Mouse (Mus musculus) hindbrain, embryonic 14.5 days (tissue): ENCODE results near the gene Mif. TPM values are rescaled to one million over a fixed set of nuclear protein-coding genes. Genes with fewer than 3 reads are reported as not detected.

Experiments used
- ATAC-seq: fragments of 200-750 bp; cut with Nextera tagmentation; 2 replicates; pipeline ENCODE4 v1.8.0; 2017; ENCODE audit warnings: moderate number of reproducible peaks, mild to moderate bottlenecking, moderate TSS enrichment, moderate library complexity; ENCODE audit not compliant: low FRiP score
- DNase-seq: peaks from one replicate; pipeline ENCODE4 v3.0.0-alpha.2; 2015; ENCODE audit warnings: low spot score
- H3K27ac ChIP-seq: fragments of 300-500 bp; sonication (generic); 2 replicates; pipeline ENCODE4 v1.5.1; 2014; ENCODE audit warnings: mild to moderate bottlenecking, moderate library complexity
- H3K27me3 ChIP-seq: fragments of 300-500 bp; sonication (generic); 2 replicates; pipeline ENCODE4 v1.6.1; 2014; ENCODE audit warnings: mild to moderate bottlenecking, low read length, mixed read lengths; ENCODE audit not compliant: control insufficient read depth, insufficient read depth
- H3K36me3 ChIP-seq: fragments of 300-500 bp; sonication (generic); replicated peaks from 2 replicates; pipeline ENCODE4 v1.6.1; 2014; ENCODE audit not compliant: control insufficient read depth, insufficient read depth
- H3K4me1 ChIP-seq: fragments of 300-500 bp; sonication (generic); replicated peaks from 2 replicates; pipeline ENCODE4 v1.6.1; 2014; ENCODE audit warnings: antibody characterized with exemption, low read length, mixed read lengths; ENCODE audit not compliant: control insufficient read depth, insufficient read depth
- H3K4me2 ChIP-seq: fragments of 300-500 bp; sonication (generic); replicated peaks from 2 replicates; pipeline ENCODE4 v1.6.1; 2014; ENCODE audit warnings: mild to moderate bottlenecking, moderate library complexity
- H3K4me3 ChIP-seq: fragments of 300-500 bp; sonication (generic); replicated peaks from 2 replicates; pipeline ENCODE4 v1.5.1; 2014; ENCODE audit warnings: mild to moderate bottlenecking, low read length
- H3K9ac ChIP-seq: fragments of 300-500 bp; sonication (generic); 2 replicates; pipeline ENCODE4 v1.6.1; 2014
- H3K9me3 ChIP-seq: fragments of 300-500 bp; sonication (generic); 2 replicates; pipeline ENCODE4 v1.6.1; 2016; ENCODE audit warnings: low read length; ENCODE audit not compliant: control insufficient read depth
- WGBS: fragments of 180-500 bp; shearing (Covaris S2); extraction: QIAGEN DNeasy Blood & Tissue Kit; methylation state at CpG from one replicate; pipeline ENCODE4 v1.1.7; 2014; 5-methylcytosine and 5-hydroxymethylcytosine counted together
- polyA plus RNA-seq: library from polyadenylated mRNA; unstranded; fragments of >200 nt; fragmentation: Nextera tagmentation; extraction: Ambion mirVana; gene quantifications from 2 replicates; pipeline ENCODE4 v1.2.1, GENCODE M21; 2014

Mif gene
- polyA plus RNA-seq, 1 experiment from 2014 or later, result 1,896 TPM

DNA sequence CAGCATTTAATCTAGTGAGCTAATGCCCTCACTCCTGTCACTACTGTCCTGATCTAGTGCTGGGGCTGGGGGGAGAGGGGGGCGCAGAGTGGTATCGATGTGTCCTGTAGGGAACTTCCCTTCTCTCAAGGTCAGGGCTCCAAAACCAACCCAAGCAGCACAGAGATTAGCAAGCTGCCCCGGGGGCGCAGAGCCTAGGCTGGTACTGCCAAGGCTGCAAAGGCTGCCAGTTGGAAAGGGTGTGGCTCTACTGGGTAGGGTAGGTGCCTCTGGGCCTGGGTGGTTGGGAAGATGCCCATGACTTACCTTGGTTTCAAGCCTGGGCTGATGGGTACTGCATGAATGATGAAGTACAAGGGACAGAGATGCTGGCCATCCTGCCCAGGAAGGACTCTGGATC lies 2.4 kb downstream of the Mif start:
- H3K9ac ChIP-seq, result no peak overlapping the region

DNA sequence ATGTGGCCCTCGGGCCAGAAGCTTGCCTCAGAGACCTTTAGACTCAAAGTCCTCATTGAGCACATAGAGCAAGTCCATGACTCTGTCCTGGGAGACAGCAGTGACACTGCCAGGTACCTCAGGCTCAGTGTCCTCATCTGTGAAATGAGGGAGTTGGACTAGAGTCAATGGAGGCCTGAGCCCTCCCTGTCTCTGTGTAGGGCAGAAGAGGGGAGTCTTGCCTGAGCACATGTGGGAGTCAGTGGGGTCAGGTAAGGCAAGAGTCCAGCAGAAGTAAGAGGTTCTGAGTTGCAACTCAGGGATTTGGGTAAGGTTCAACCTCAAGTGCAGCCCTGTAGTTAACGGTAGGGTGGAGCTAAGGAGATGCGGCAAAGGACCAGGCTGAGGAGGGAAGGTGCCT lies 3.1 kb downstream of the Mif start:
- Histone ChIP-seq H3K4me2 (no peak overlapping the region), H3K9ac (no peak overlapping the region), H3K27ac (no peak overlapping the region), H3K4me1 (peaks cover 21% of the 10 kb centered on the region), H3K4me3 (no peak overlapping the region), H3K27me3 (no peaks in the 10 kb centered on the region), H3K36me3 (peaks cover 16% of the 10 kb centered on the region), H3K9me3 (no peaks in the 10 kb centered on the region)
- ATAC-seq, result no peak
- 89% methylated on average over 3 of the region's 3 CpGs for WGBS
- DNase-seq, result no peak

More for the DNA sequence above, 2.4 kb downstream of the Mif start:
- Histone ChIP-seq H3K4me3 (no peak overlapping the region), H3K9me3 (no peaks in the 10 kb centered on the region), H3K27me3 (no peaks in the 10 kb centered on the region), H3K4me1 (peaks cover 21% of the 10 kb centered on the region), H3K4me2 (no peak overlapping the region), H3K36me3 (peaks cover 16% of the 10 kb centered on the region), H3K27ac (no peak overlapping the region)
- ATAC-seq (no peak), DNase-seq (no peak)
- 97% methylated on average over 4 of the region's 4 CpGs for WGBS

DNA sequence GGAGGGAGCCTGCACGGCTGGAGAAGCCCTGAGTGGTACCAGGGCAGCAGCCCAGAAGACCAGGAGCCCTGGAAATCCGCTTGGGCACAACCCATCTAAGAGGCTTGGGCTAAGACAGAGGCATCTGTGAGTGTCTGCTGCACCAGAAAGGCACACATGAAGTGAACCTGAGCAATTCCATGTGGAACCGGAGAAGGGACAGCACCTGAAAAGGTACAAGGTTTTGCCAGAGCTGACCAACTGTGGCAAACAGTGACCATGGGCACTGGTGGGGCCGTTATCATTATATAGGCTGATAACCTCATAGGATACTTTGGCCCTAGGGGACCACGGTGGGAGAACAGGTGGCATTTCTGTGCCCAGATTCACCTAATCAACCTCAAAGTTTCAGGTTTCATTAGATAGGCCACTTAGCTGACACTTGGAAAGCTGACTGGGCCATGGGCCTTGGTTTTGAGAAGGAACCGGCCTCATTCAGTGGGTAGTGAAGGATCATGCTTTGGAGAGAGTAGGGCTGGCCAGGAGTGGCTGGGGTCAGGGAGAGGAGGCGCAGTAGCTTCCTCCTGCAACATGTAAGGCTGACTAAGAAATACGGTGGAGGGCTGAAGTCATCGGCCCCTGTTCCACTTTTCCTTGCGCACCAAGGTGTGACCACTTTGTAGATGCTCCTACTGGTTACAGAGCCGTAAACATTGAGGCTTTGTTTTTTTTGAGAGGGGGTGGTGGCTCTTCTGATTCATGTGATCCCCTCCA lies 3.7 kb downstream of the Mif start:
- Histone ChIP-seq H3K36me3 (peaks cover 16% of the 10 kb centered on the region), H3K9me3 (no peaks in the 10 kb centered on the region), H3K9ac (no peak overlapping the region), H3K4me3 (no peak overlapping the region), H3K4me2 (no peak overlapping the region), H3K27ac (no peak overlapping the region), H3K4me1 (peaks cover 27% of the 10 kb centered on the region), H3K27me3 (no peaks in the 10 kb centered on the region)
- no peak for DNase-seq
- WGBS, result 87% methylated on average over 11 of the region's 11 CpGs
- no peak for ATAC-seq

DNA sequence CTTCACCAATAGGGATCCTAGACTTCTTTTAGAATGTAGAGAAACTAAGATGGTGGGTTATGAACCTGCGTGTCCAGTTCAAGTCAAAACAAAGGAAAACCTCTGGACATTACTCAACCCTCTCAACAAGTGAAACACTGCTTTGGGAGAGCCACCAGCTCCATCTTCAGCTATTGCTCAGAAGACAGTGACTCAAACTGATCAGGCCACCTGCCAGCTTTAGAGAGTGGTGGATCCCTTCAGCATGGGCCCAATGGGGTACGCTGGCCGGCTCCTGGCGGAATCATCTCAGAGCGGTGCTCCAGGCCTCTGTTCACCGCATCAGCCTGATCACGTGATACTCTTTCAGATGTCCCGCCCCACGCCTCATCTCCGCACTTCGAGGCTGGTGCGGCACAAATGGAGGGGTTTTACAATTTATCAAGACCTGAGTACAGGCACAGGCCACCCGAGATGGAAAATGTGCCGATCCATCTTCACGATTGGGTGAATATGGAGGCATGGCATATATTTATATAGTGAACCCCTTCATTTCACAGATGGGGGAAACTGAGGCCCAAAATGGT lies 4.5 kb downstream of the Mif start:
- Histone ChIP-seq H3K27ac (no peak overlapping the region), H3K4me3 (no peak overlapping the region), H3K27me3 (no peaks in the 10 kb centered on the region), H3K4me2 (no peak overlapping the region), H3K9me3 (no peaks in the 10 kb centered on the region), H3K4me1 (peaks cover 25% of the 10 kb centered on the region), H3K9ac (no peak overlapping the region), H3K36me3 (peaks cover 16% of the 10 kb centered on the region)
- no peak for ATAC-seq
- 87% methylated on average over 15 of the region's 15 CpGs for WGBS
- DNase-seq, result no peak

DNA sequence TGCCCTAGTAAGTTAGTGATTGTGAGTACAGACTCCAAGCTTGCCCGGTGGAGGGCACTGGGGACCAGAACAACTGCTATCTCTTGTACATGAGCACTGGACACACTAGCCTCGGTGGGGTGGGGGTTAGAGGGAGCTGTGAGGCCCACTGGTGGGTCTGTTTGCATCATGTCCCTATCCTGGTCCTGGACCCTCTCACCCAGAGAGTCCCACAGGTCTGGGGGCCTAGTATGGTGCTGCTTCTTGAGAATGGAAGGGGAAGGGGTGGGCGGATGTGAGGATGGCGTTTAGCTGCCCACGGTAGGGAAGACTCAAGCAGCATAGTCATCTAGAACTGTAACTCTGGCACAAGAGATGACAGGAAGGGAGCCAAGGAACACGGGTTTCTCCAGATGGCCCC lies 5.2 kb downstream of the Mif start:
- no peak for DNase-seq
- Histone ChIP-seq H3K27me3 (no peaks in the 10 kb centered on the region), H3K4me1 (peaks cover 24% of the 10 kb centered on the region), H3K4me2 (no peak overlapping the region), H3K36me3 (peaks cover 16% of the 10 kb centered on the region), H3K9me3 (no peaks in the 10 kb centered on the region), H3K9ac (no peak overlapping the region), H3K4me3 (no peak overlapping the region), H3K27ac (no peak overlapping the region)
- no peak for ATAC-seq
- 88% methylated on average over 6 of the region's 6 CpGs for WGBS

DNA sequence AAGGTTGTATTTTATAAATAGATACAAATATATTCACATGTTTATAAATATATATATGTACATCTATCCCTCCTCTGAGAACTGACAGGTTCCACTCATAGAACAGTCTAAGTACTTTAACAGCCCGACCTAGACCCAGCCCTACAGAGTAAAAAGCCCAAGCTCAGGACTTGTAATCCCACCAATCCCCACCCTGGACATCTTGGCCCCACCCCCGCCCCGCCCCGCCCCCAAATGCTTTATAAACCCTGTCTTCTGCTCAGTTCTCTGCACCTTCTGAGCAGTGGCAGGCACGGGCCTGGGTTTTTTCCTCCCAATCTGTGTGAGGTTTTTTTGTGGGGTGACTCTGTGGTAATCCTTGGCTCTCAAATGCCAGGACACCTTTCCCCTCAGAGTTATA lies 5.9 kb downstream of the Mif start:
- no peak for DNase-seq
- WGBS, result 51% methylated on average over 5 of the region's 5 CpGs
- Histone ChIP-seq H3K27me3 (no peaks in the 10 kb centered on the region), H3K9me3 (no peaks in the 10 kb centered on the region), H3K36me3 (peaks cover 16% of the 10 kb centered on the region), H3K27ac (no peak overlapping the region), H3K4me1 (peaks cover 24% of the 10 kb centered on the region), H3K4me3 (no peak overlapping the region), H3K9ac (no peak overlapping the region), H3K4me2 (no peak overlapping the region)
- ATAC-seq, result no peak

DNA sequence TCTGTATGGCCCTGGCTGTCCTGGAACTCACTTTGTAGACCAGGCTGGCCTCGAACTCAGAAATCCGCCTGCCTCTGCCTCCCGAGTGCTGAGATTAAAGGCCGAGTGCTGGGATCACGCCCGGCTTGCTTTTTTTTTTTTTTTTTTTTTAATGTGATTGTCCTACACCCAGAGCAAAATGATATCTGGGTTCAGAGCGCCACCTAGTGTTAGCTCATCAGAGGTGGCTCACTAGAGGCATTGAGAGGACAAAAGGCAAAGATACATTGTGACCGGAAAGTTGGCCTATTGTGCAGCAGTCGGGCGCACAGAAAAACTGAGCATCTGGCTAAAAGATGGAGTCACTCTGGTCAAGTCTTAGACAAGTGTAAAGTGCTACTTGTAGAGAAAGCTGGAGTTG lies 6.6 kb downstream of the Mif start:
- H3K36me3 ChIP-seq, result peaks cover 16% of the 10 kb centered on the region
- ATAC-seq (peak; percentile 43; the same call in 1 of the 2 replicates), DNase-seq (peak; percentile 89)
- WGBS, result 19% methylated on average over 10 of the region's 10 CpGs
- no peak overlapping the region for H3K4me3 ChIP-seq
- no peak overlapping the region for H3K9ac ChIP-seq
- H3K4me1 ChIP-seq, result peaks cover 19% of the 10 kb centered on the region
- no peaks in the 10 kb centered on the region for H3K27me3 ChIP-seq
- H3K9me3 ChIP-seq, result no peaks in the 10 kb centered on the region
- no peak overlapping the region for H3K4me2 ChIP-seq
- no peak overlapping the region for H3K27ac ChIP-seq

DNA sequence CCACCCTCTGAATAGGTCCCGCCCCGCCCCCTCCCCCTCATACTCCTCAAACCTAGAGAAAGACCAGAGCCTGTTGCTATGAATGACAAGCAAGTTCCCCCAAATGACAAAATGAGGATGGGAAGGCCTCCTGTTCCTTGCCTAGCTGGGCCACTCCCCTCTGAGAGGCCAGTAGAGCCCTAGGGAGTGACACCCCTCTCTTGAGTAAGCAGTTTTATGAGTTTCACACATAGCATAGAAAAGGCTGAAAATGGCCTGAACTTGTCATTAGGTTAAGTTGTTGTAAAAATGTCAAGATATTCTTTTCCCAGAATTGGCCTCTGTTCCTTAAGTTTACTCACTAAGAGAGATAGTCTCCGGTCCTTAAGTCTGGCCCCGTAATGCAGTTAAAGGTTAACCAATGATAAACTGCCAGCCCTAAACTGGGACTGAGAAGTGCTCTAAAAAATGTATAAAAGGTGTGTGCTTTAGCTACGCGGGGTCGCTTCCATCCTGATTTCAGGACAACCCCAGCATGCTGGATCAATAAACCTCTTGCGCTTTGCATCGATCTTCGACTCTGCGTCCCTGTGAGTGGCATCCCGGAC lies 7.4 kb downstream of the Mif start:
- 91% methylated on average over 12 of the region's 12 CpGs for WGBS

DNA sequence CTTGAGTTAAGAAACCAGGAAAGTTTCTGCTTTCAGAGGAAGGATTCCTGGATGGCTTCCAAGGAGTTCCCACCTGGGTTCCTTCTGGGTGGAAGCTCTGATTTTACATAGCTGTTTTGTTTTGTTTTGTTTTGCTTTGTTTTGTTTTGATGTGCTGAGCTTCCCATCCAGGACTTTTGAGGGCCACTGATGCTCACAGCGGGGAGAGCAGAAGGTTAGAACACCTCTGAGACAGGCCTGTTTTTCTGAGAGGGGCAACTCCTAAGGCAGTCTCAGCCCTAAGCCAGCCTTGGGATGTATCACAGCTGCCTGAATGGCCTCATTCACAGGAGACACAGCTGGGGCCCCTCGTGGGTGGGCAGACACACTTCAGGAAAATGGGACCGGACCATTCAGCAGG lies 8.4 kb downstream of the Mif start:
- no peaks in the 10 kb centered on the region for H3K27me3 ChIP-seq
- H3K27ac ChIP-seq, result no peak overlapping the region
- H3K36me3 ChIP-seq, result no peaks in the 10 kb centered on the region
- 29% methylated on average over 3 of the region's 3 CpGs for WGBS
- peaks cover 12% of the 10 kb centered on the region; the same call in 1 of the 2 replicates for H3K4me1 ChIP-seq
- no peak for DNase-seq
- no peak overlapping the region for H3K9ac ChIP-seq
- no peak for ATAC-seq
- no peaks in the 10 kb centered on the region for H3K9me3 ChIP-seq
- no peak overlapping the region for H3K4me2 ChIP-seq
- no peak overlapping the region for H3K4me3 ChIP-seq

More for the DNA sequence above, 7.4 kb downstream of the Mif start:
- peaks cover 8% of the 10 kb centered on the region for H3K36me3 ChIP-seq
- DNase-seq (no peak), ATAC-seq (no peak)
- H3K9ac ChIP-seq, result no peak overlapping the region
- H3K4me3 ChIP-seq, result no peak overlapping the region
- no peak overlapping the region for H3K27ac ChIP-seq
- no peak overlapping the region for H3K4me2 ChIP-seq
- H3K27me3 ChIP-seq, result no peaks in the 10 kb centered on the region
- H3K4me1 ChIP-seq, result peaks cover 12% of the 10 kb centered on the region; the same call in 1 of the 2 replicates
- no peaks in the 10 kb centered on the region for H3K9me3 ChIP-seq
